Mouse (Mus musculus): Measurements from ENCODE around the gene Itpr1. TPM values are rescaled to one million over a fixed set of nuclear protein-coding genes. Genes with fewer than 3 reads are reported as not detected.

Gene Itpr1
- total RNA-seq, 2 experiments from 2014 or later, result 17.0 to 18.8 TPM

DNA sequence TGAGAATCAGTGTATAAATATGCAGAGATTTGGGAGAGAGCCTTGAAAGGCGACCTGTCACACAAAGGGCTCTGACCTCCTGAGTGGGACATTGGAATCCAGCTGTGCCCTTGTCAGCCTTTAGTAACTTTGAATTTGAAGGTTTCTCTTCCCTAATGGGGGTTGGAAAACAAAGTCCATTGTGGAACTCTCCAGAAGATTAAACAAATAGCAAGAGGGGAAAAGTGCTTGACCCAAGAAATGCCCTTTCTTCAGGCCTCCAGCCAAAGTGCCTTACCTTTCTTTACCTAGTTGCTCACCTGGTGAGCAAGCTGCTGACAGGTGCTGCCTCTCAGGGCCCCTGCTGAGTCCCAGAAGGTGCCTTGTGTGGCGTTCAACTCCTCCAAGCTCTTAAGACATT lies 236.0 kb downstream of the Itpr1 start:
- intact Hi-C loops (cut with DNase I; ENCODE audit: low total_unique reads), result no loop called here
- DNase-seq, result no peak

- no peak for DNase-seq
- intact Hi-C loops (cut with DNase I; ENCODE audit: low total_unique reads), result no loop called here
Observed at GRCm38 (mm10) chr6:108451536-108451935, 238.6 kb downstream of the Itpr1 start.

DNA sequence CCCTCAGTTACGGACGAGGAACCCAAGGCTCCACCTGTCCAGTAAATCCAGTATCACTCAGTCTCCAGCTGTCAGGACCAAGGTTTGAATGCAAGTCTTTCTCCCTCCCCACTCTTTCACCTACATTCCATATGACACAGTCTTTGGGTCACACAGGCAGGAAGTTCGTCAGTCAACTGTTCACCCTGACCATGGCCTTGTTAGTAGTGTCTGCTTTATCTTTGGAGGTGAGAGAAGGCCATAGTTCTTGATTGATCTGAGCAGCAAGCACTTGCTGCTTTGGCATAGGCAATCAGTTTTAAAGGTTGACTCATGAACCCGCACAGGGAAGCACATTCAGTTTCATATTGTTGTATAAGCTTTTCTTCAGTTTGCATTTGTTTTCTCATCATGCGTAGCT lies 240.7 kb downstream of the Itpr1 start:
- intact Hi-C loops (cut with DNase I; ENCODE audit: low total_unique reads), result no loop called here
- no peak for DNase-seq

DNA sequence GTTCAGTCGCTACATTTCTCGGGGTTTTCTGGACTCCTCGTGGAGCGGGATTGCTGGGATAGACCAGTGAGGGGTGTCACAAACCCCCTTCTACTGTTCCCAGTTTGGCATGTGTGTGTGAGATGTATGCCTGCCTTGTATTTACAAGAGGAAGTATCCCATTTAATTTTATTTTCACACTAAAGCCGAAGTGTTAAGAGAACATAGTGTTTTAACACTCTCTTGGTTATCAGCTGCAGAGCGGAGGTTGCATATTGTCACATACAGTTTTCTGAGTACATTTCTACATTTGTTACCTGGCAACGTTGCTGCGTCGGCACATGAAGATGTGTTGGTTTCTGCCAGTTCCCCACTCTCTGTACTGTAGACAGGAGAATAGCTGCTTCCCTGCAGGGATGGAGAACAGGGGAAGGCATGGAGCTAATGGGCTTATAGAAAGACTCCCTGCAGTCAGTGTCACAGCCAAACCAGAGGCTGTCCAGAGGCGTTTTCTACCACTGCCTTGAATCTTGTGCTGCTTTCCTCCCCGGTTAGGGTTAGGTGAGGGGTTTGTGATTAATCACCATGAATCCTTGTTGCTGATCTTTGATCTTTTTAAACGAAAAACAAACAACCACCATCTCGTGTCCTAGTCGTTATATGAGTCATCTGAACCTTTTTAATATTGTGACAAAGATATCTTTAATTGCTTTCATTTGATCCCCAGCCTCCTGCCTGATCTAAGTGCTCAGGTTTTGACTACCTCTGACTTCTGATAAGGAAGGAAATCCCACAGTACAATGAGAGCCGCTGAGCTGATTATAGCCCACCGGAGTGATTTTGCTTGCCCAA lies 241.4 kb downstream of the Itpr1 start:
- no peak for DNase-seq
- intact Hi-C loops (cut with DNase I; ENCODE audit: low total_unique reads), result no loop called here

DNA sequence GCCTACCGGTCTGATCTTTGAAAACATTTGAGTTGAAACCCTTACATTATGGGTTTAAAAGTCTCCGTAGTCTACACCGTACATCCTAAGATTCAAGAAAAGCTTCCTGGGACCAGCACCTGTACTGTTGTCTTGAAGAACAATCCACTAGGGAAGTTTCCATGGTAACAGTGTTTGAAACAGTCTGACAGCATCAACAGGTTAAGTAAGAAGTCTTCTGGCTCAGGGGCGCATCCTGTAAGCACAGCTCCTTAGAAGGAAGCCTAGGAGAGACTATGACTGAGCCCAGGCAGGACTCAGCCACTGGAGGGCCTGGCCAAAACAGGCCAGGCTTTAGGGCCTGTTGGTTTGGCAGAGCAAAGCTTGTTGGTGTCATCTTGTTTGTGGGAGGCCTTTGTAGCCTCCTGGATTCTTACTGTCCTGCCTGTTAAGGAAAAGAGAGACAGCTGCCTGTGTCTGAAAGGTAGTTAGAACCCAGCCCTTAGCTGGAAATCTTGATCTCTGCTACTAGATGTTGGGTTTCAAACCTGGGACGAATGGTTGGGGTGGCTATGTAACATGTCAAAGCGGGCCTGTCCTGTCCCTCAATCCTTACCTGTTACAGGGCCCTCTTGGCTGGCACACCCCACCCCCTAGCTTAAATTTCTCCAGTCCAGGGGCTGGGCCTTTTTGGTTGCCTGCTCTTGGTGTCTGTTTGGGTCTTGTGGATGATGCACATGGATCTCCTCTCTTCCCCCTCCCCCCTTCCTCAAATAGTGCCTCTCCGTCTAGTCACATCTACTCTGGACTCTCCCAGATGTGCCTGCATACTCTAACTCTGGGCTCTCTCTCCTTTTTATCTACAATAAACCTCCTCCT lies 242.3 kb downstream of the Itpr1 start:
- DNase-seq, result no peak
- intact Hi-C loops (cut with DNase I; ENCODE audit: low total_unique reads), result no loop called here

DNA sequence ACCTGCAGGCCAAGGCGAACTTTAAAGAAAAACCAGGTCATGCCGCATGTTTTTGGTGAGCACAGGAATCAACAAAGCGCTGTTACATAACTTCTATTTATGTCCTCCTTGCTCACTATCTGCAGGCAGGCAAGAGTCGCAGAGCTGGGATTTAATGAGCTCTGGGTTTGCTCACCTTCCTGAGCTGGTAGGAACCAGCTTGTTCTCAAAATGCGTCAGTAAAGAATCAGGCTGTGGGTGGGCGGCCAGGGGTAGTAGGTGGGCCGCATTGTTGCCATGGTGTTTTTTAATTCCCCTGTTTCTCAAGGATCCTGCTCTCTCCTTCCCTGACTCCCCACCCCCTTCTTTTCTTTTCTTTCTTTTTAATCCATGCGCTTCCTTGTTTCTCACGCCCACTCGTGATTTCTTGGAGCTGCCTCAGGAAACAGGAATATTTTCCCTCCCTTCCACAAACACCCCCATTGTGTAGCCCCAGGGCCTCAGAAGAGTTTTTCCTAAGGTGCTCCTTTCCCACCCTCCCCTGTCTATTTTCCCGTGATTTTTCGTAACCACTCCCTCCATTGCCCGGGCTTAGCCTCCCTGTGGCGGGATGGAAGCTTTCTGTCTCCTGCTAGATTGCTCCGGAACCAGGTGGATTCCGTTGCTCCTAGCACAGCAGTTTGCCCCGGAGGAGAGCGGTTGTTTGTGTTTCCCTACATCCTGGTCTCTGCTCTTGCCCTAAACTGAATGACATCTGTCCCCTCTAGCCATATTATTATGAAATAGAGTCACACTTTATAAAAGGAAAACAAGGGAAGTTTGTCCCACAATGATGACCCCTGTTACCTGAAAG lies 243.6 kb downstream of the Itpr1 start:
- intact Hi-C loops (cut with DNase I; ENCODE audit: low total_unique reads), result no loop called here
- DNase-seq, result no peak

GRCm38 (mm10) chr6:108457063-108457405 lies 244.1 kb downstream of the Itpr1 start:
- intact Hi-C loops (cut with DNase I; ENCODE audit: low total_unique reads), result no loop called here
- DNase-seq, result no peak

GRCm38 (mm10) chr6:108457516-108458181 lies 244.8 kb downstream of the Itpr1 start:
- intact Hi-C loops (cut with DNase I; ENCODE audit: low total_unique reads), result no loop called here
- no peak for DNase-seq

DNA sequence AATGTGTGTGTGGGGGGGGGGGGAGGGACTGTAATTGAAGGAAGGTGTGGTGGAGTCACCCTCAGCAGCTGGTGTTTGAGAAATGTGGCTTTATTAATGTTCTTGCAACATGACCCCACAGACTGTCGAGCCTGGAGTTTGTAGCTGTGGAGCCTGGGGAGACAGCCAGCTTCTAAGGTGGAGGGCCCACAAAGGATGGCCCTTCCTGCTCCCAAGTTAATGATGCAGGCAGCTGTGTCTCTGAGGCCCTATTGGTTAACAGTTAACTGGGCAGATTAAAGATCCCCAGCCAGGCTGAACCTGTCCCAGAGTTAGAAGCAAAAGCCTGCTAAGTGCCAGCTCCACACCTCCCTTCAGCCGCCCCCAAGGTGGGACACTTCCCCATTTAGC lies 245.3 kb downstream of the Itpr1 start:
- peak; percentile 52 for DNase-seq
- intact Hi-C loops (cut with DNase I; ENCODE audit: low total_unique reads), result no loop called here

- no peak for DNase-seq
- intact Hi-C loops (cut with DNase I; ENCODE audit: low total_unique reads), result no loop called here
Observed at GRCm38 (mm10) chr6:108458826-108459225, 245.9 kb downstream of the Itpr1 start.

GRCm38 (mm10) chr6:108464308-108464979 lies 251.5 kb downstream of the Itpr1 start:
- DNase-seq, result no peak
- intact Hi-C loops (cut with DNase I; ENCODE audit: low total_unique reads), result no loop called here

- intact Hi-C loops (cut with DNase I; ENCODE audit: low total_unique reads), result no loop called here
- no peak for DNase-seq
Observed at GRCm38 (mm10) chr6:108465159-108465558, 252.3 kb downstream of the Itpr1 start.

GRCm38 (mm10) chr6:108466061-108466531 lies 253.2 kb downstream of the Itpr1 start:
- no peak for DNase-seq
- intact Hi-C loops (cut with DNase I; ENCODE audit: low total_unique reads), result no loop called here

GRCm38 (mm10) chr6:108467597-108467996 lies 254.7 kb downstream of the Itpr1 start:
- DNase-seq, result no peak
- intact Hi-C loops (cut with DNase I; ENCODE audit: low total_unique reads), result no loop called here

DNA sequence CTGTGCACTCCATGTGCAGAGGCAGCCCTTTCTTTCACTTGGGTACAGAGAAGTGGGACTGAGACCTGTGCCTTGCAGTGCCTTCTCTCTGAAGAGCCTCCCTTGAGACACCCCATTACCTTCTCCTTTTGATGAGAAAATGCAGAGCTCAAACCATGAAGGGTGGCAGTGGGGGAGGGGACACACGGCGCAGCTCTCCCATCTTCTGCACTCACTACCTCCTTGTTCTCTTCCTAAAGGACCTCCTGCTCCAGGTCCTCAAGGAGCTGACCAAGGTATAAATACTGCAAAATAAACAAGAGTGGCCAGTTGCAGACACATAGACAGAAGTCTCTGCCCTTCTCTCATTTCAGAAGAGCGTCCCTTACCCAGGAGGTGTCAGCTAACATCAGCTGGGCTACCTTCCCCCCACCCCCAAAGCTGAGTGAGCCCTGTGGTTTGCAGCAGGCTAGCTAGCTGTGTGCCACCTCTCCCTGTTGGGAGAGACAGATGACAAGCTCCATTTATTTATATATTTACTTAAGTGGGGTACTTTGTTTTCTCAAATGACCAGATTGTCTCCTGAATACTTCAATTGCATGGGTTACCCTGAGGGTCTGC lies 255.4 kb downstream of the Itpr1 start:
- intact Hi-C loops (cut with DNase I; ENCODE audit: low total_unique reads), result no loop called here
- no peak for DNase-seq

DNA sequence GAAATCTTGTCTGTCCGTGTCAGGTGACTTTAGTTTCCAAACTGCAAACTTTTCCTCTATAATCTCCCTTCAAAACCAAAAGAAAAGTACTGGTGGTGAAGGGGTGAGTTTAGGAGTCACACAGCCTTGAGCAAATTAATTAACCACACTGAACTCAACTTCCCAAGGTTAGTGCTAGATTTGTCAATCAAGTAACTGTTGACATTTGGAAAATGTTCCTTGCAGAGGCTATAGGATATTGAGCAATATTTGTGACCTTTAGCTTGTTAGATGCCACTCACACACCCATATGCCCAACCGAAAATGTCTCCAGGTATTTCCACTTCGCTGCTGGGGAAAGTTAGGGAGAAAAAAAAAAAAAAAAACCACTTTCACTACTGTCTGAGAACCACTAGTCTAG lies 259.0 kb downstream of the Itpr1 start:
- intact Hi-C loops (cut with DNase I; ENCODE audit: low total_unique reads), result no loop called here
- no peak for DNase-seq

- intact Hi-C loops (cut with DNase I; ENCODE audit: low total_unique reads), result no loop called here
- no peak for DNase-seq
Observed at GRCm38 (mm10) chr6:108472748-108473147, 259.9 kb downstream of the Itpr1 start.

- intact Hi-C loops (cut with DNase I; ENCODE audit: low total_unique reads), result no loop called here
- no peak for DNase-seq
Observed at GRCm38 (mm10) chr6:108476797-108477235, 263.9 kb downstream of the Itpr1 start.

Data from gastrocnemius, postnatal 14 days (tissue).